Mouse (Mus musculus) kidney, embryonic 14.5 days (tissue): ENCODE results near the gene Mkrn3. TPM values are rescaled to one million over a fixed set of nuclear protein-coding genes. Genes with fewer than 3 reads are reported as not detected.
A peak's percentile ranks its signal among the peaks of the same experiment; 100 is the strongest.

Experiments
- ATAC-seq: fragments of 200-750 bp; cut with Nextera tagmentation; 2 replicates; pipeline ENCODE4 v1.8.0; 2017; ENCODE audit warnings: moderate number of reproducible peaks, mild to moderate bottlenecking, moderate TSS enrichment, moderate library complexity; ENCODE audit not compliant: low FRiP score, low TSS enrichment
- H3K27ac ChIP-seq: fragments of 300-500 bp; sonication (generic); 2 replicates; pipeline ENCODE4 v1.5.1; 2014; ENCODE audit warnings: low read depth, mild to moderate bottlenecking, low read length, moderate library complexity, mixed read lengths
- H3K27me3 ChIP-seq: fragments of 300-500 bp; sonication (generic); 2 replicates; pipeline ENCODE4 v1.6.1; 2014; ENCODE audit warnings: mild to moderate bottlenecking, low read length; ENCODE audit not compliant: control insufficient read depth, insufficient read depth
- H3K36me3 ChIP-seq: fragments of 300-500 bp; sonication (generic); 2 replicates; pipeline ENCODE4 v1.6.1; 2014; ENCODE audit warnings: low read length, mixed read lengths; ENCODE audit not compliant: control insufficient read depth, insufficient read depth
- H3K4me1 ChIP-seq: fragments of 300-500 bp; sonication (generic); 2 replicates; pipeline ENCODE4 v1.6.1; 2014; ENCODE audit warnings: low read length, mixed read lengths; ENCODE audit not compliant: control insufficient read depth, insufficient read depth
- H3K4me2 ChIP-seq: fragments of 300-500 bp; sonication (generic); replicated peaks from 2 replicates; pipeline ENCODE4 v1.6.1; 2014; ENCODE audit warnings: low read depth, mild to moderate bottlenecking, low read length
- H3K4me3 ChIP-seq: fragments of 300-500 bp; sonication (generic); 2 replicates; pipeline ENCODE4 v1.5.1; 2014; ENCODE audit warnings: mild to moderate bottlenecking, low read length
- H3K9ac ChIP-seq: fragments of 300-500 bp; sonication (generic); 2 replicates; pipeline ENCODE4 v1.6.1; 2014; ENCODE audit warnings: low read depth, mild to moderate bottlenecking, low read length, moderate library complexity
- H3K9me3 ChIP-seq: fragments of 300-500 bp; sonication (generic); 2 replicates; pipeline ENCODE4 v1.6.1; 2016; ENCODE audit warnings: low read length; ENCODE audit not compliant: control insufficient read depth
- WGBS: fragments of 180-500 bp; shearing (Covaris S2); extraction: QIAGEN DNeasy Blood & Tissue Kit; methylation state at CpG from one replicate; pipeline ENCODE4 v1.1.7; 2014; 5-methylcytosine and 5-hydroxymethylcytosine counted together
- polyA plus RNA-seq: library from polyadenylated mRNA; unstranded; fragments of >200 nt; fragmentation: Nextera tagmentation; extraction: Ambion mirVana; gene quantifications from 2 replicates; pipeline ENCODE4 v1.2.1, GENCODE M21; 2014

Gene Mkrn3
- polyA plus RNA-seq, 1 experiment from 2014 or later: 5.4 TPM

GRCm38 (mm10) chr7:62406573-62407050 lies 13.3 kb downstream of the Mkrn3 start:
- 47% methylated on average over 19 of the region's 19 CpGs for WGBS
- Histone ChIP-seq H3K4me3 (peak overlapping the region; percentile 16), H3K36me3 (no peaks in the 10 kb centered on the region), H3K4me1 (no peaks in the 10 kb centered on the region), H3K9ac (no peak overlapping the region), H3K9me3 (no peaks in the 10 kb centered on the region), H3K4me2 (peak overlapping the region; percentile 17; the same call in 1 of the 2 replicates), H3K27me3 (no peaks in the 10 kb centered on the region), H3K27ac (no peak overlapping the region)
- peak; percentile 46; the same call in 1 of the 2 replicates for ATAC-seq

GRCm38 (mm10) chr7:62392202-62392601 lies 27.7 kb downstream of the Mkrn3 start:
- ATAC-seq: no peak
- Histone ChIP-seq H3K9ac (no peak overlapping the region), H3K27ac (no peak overlapping the region), H3K4me2 (no peak overlapping the region), H3K27me3 (no peaks in the 10 kb centered on the region), H3K4me3 (no peak overlapping the region), H3K9me3 (no peaks in the 10 kb centered on the region), H3K36me3 (no peaks in the 10 kb centered on the region), H3K4me1 (no peaks in the 10 kb centered on the region)
- WGBS: 67% methylated on average over 1 of the region's 1 CpGs

- ATAC-seq: no peak
- no peaks in the 10 kb centered on the region for H3K36me3 ChIP-seq
- no peak overlapping the region for H3K4me3 ChIP-seq
- no peak overlapping the region for H3K4me2 ChIP-seq
- no peak overlapping the region for H3K27ac ChIP-seq
- H3K27me3 ChIP-seq: no peaks in the 10 kb centered on the region
- 0 out of 2 replicates have a peak, but pooled peaks cover 2% of the 10 kb centered on the region for H3K9me3 ChIP-seq
- H3K4me1 ChIP-seq: no peaks in the 10 kb centered on the region
- H3K9ac ChIP-seq: no peak overlapping the region
- 50% methylated on average over 4 of the region's 4 CpGs for WGBS
These were observed 31.6 kb downstream of the Mkrn3 start for GRCm38 (mm10) chr7:62388291-62388690.

DNA sequence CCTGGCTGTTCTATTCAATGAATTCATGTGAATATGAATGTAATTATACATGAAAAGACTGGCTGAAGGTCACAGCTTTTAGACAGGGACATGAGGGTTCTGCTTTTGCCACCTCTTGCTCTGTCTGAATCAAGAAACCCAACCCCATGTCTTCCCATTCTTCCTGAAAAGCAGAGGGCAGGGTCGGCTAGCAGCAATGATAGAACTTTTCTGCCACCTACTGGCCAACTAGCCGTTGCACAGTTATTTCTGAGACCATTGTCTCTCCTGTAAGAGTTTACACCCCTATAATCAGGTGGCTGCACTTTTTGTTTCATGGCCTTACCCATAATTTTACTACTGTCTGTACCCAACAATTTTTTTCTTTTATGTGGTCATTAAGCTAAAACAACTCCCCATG lies 37.5 kb downstream of the Mkrn3 start:
- Histone ChIP-seq H3K9ac (no peak overlapping the region), H3K27me3 (no peaks in the 10 kb centered on the region), H3K4me1 (no peaks in the 10 kb centered on the region), H3K9me3 (peaks cover 7% of the 10 kb centered on the region), H3K4me3 (no peak overlapping the region), H3K4me2 (no peak overlapping the region), H3K36me3 (no peaks in the 10 kb centered on the region), H3K27ac (no peak overlapping the region)
- WGBS: 4% methylated on average over 2 of the region's 2 CpGs
- ATAC-seq: peak; percentile 32; the same call in 1 of the 2 replicates

DNA sequence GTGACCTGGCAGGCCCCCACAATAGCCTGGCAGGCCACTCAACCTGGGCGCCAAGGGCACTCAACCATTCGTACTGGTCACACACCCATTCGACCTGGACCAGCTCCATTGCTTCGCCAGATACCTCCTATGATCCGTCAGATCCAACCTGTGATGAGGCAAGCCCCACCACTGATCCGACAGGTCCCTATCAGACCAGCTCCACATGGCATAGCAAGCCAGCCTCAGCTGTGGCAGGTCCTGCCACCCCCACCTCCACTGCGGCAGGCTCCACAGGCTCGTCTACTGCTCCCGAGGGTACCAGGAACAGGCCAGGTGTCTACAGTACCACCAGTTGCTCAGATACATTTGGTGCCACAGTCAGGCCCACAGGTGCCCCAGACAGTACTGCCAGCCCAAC lies 41.4 kb downstream of the Mkrn3 start:
- Histone ChIP-seq H3K4me2 (no peak overlapping the region), H3K27ac (no peak overlapping the region), H3K9ac (no peak overlapping the region), H3K4me3 (no peak overlapping the region), H3K27me3 (no peaks in the 10 kb centered on the region), H3K9me3 (peaks cover 12% of the 10 kb centered on the region), H3K36me3 (no peaks in the 10 kb centered on the region), H3K4me1 (no peaks in the 10 kb centered on the region)
- WGBS: 89% methylated on average over 9 of the region's 9 CpGs
- ATAC-seq: no peak

- peak overlapping the region; percentile 45 for H3K4me3 ChIP-seq
- H3K36me3 ChIP-seq: no peaks in the 10 kb centered on the region
- H3K9me3 ChIP-seq: peaks cover 12% of the 10 kb centered on the region
- no peaks in the 10 kb centered on the region for H3K27me3 ChIP-seq
- H3K27ac ChIP-seq: no peak overlapping the region
- peak overlapping the region; percentile 65 for H3K4me2 ChIP-seq
- ATAC-seq: peak; percentile 45
- WGBS: 43% methylated on average over 14 of the region's 14 CpGs
- peak overlapping the region; percentile 40 for H3K9ac ChIP-seq
- H3K4me1 ChIP-seq: no peaks in the 10 kb centered on the region
These were observed 42.6 kb downstream of the Mkrn3 start for GRCm38 (mm10) chr7:62377313-62377712.

GRCm38 (mm10) chr7:62376510-62377304 lies 43.2 kb downstream of the Mkrn3 start, which contains the start of gene Magel2:
Gene Magel2, plus strand, starts transcription at chr7:62377010.
- peak within 1 kb of the TSS; percentile 45 for H3K4me3 ChIP-seq
- peak within 1 kb of the TSS; percentile 40 for H3K9ac ChIP-seq
- peaks cover 12% of the 10 kb centered on the region for H3K9me3 ChIP-seq
- WGBS: 23% methylated on average over 31 of the region's 31 CpGs
- H3K4me2 ChIP-seq: peak within 1 kb of the TSS; percentile 65
- no peaks in the 10 kb centered on the region for H3K27me3 ChIP-seq
- no peaks in the 10 kb centered on the region for H3K4me1 ChIP-seq
- no peaks in the 10 kb centered on the region for H3K36me3 ChIP-seq
- H3K27ac ChIP-seq: no peak within 1 kb of the TSS
- peak; percentile 95 for ATAC-seq

DNA sequence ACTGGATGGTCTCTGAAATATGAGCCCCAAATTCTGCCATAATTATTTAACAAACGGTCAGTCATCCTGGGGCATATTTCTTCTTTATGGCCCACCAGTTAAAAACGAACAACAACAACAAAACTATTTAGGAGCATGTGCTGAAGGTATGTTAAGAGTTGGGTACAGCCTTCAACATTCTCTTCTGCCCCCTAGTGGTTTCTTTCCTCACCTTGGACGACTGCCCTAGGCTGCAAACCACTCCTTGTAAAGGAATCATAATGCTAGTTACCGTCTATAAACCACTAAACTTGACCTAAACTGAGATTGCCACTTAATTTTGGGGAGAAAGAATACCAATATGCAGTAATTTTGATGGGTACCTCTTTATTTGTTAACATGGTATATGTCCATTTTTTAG lies 44.3 kb downstream of the Mkrn3 start:
- ATAC-seq: no peak
- Histone ChIP-seq H3K4me1 (no peaks in the 10 kb centered on the region), H3K9ac (no peak overlapping the region), H3K27me3 (no peaks in the 10 kb centered on the region), H3K27ac (no peak overlapping the region), H3K4me3 (no peak overlapping the region), H3K4me2 (no peak overlapping the region), H3K9me3 (peaks cover 12% of the 10 kb centered on the region), H3K36me3 (no peaks in the 10 kb centered on the region)
- 34% methylated on average over 4 of the region's 4 CpGs for WGBS
